Mouse (Mus musculus) olfactory bulb, adult 2 months (tissue): ENCODE measurements around the gene Srsf2.

Source experiments
- CTCF ChIP-seq: fragments of 200-500 bp; IDR thresholded peaks from 2 replicates; pipeline ENCODE4 v1.5.1; 2012; ENCODE audit warnings: low read depth, mild to moderate bottlenecking, low read length, moderate library complexity; ENCODE audit not compliant: insufficient read depth
- POLR2A ChIP-seq: fragments of 200-500 bp; IDR thresholded peaks from 2 replicates; pipeline ENCODE4 v1.6.1; 2012; ENCODE audit warnings: mild to moderate bottlenecking, low read depth, low read length, moderate library complexity; ENCODE audit not compliant: insufficient read depth

DNA sequence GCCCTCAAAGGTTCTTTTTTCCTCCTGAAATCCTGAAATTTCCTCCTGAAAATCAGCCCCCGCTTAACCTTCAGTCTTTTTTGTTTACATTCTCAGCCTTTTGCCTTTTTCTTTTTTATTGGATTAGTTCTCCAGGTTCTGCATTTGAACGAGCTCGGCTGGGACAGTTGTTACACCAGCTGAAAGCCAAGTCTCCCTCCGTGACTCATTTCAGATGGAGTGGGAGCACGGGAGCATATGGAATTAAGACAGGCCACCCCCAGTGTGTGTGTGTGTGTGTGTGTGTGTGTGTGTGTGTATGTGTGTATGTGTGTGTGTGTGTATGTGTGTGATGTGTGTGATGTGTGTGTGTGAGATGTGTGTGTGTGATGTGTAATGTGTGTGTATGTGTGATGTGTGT lies 28.5 kb upstream of the Srsf2 start:
- TF ChIP-seq CTCF (no peak), POLR2A (no peak)
